Mouse (Mus musculus) ES-Bruce4 (cell line): ENCODE measurements around the gene Fgfrl1.

ENCODE experiments used
- CTCF ChIP-seq: IDR thresholded peaks from one replicate; pipeline ENCODE4 v1.8.1; 2011; ENCODE audit warnings: low read depth, low read length
- POLR2A ChIP-seq: IDR thresholded peaks from one replicate; pipeline ENCODE4 v1.8.1; 2011; ENCODE audit warnings: low read length; ENCODE audit not compliant: insufficient read depth

DNA sequence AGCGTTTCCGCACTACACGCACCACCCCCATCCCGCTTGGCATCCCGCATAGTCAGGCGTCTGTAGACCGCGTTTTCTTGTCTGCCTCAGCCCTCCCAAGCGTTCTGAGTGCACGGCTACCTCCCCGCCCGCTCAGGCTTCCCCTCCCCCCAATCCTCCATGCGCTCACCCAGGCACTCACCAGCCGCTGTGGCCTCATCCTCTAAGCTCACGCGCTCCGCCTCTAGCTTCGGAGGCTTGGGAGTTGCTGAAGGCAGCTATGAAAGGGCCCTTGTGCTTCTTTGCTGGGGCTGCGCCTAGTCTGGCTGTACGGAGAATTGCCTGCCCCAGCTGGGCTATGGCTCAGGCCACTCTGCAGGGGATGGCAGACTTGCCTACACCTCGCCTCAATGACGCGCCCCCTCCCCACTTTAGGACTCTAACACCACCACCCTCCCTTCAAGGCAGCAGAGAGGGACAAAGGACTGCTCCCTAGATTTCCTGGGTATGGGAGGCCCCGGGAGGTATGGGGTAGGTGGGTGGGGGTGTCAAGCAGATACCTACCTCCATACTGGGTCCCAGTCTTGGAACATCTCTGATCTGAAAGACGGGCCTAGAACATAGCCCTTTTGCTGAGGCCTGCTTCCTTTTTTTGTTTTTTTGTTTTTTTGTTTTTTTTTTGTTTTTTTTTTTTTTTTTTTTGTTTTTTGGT is 14.4 kb upstream of the Fgfrl1 start:
- TF ChIP-seq CTCF, result no peak
- no peak for TF ChIP-seq POLR2A
